Mouse (Mus musculus) cerebellum, adult 2 months (tissue): ENCODE measurements around the gene Bax. TPM values are rescaled to one million over a fixed set of nuclear protein-coding genes. Genes with fewer than 3 reads are reported as not detected.
A peak's percentile ranks its signal among the peaks of the same experiment; 100 is the strongest.

ENCODE experiments used
- DNase-seq, 2 experiments: peaks; one replicate each; pipeline ENCODE4 v3.0.0; 2021
- H3K27ac ChIP-seq: fragments of 200-500 bp; 2 replicates; pipeline ENCODE4 v1.5.1; 2012; ENCODE audit warnings: low read length, control low read depth, inconsistent platforms; ENCODE audit not compliant: insufficient read depth
- H3K27me3 ChIP-seq: fragments of 200-500 bp; 2 replicates; pipeline ENCODE4 v1.6.1; 2012; ENCODE audit warnings: inconsistent platforms, mild to moderate bottlenecking, low read length, moderate library complexity; ENCODE audit not compliant: control insufficient read depth, insufficient read depth
- H3K4me1 ChIP-seq: fragments of 200-500 bp; 2 replicates; pipeline ENCODE4 v1.6.1; 2011; ENCODE audit warnings: low read length; ENCODE audit not compliant: control insufficient read depth, insufficient read depth
- H3K4me3 ChIP-seq: fragments of 200-500 bp; replicated peaks from 2 replicates; pipeline ENCODE3; 2011; ENCODE audit warnings: mild to moderate bottlenecking, low read depth, low read length, control low read depth; ENCODE audit not compliant: insufficient read depth
- CTCF ChIP-seq: fragments of 200-500 bp; IDR thresholded peaks from 2 replicates; pipeline ENCODE4 v1.5.1; 2011; ENCODE audit warnings: low read depth, mild to moderate bottlenecking, control low read depth, low read length, moderate library complexity, borderline replicate concordance; ENCODE audit not compliant: insufficient read depth
- POLR2A ChIP-seq: fragments of 200-500 bp; IDR thresholded peaks from 2 replicates; pipeline ENCODE4 v1.6.1; 2011; ENCODE audit warnings: low read length, control low read depth, borderline replicate concordance; ENCODE audit not compliant: insufficient read depth
- WGBS: fragments of 180-500 bp; shearing (Covaris S2); methylation state at CpG from one replicate; pipeline ENCODE4 v1.1.7; 2018; 5-methylcytosine and 5-hydroxymethylcytosine counted together
- polyA plus RNA-seq: library from polyadenylated mRNA; depleted of rRNA; stranded (reverse); fragments of >200 nt; gene quantifications from 2 replicates; pipeline ENCODE4 v1.2.3, GENCODE M21; 2012

The Bax gene
- polyA plus RNA-seq, 1 experiment = 103 TPM

- H3K4me3 ChIP-seq = peak overlapping the region; percentile 96
- TF ChIP-seq CTCF (no peak), POLR2A (no peak)
- no peaks in the 10 kb centered on the region for H3K27me3 ChIP-seq
- peak; percentile 81 to 86 for DNase-seq
- WGBS = under 1% methylated on average over 43 of the region's 43 CpGs
- peaks cover 11% of the 10 kb centered on the region for H3K4me1 ChIP-seq
- H3K27ac ChIP-seq = peak overlapping the region; percentile 71
These were observed 7.7 kb downstream of the Bax start for GRCm38 (mm10) chr7:45458748-45459563.

GRCm38 (mm10) chr7:45457204-45458060 is 9.3 kb downstream of the Bax start:
- Histone ChIP-seq H3K4me3 (peak overlapping the region; percentile 15), H3K27me3 (no peaks in the 10 kb centered on the region)
- TF ChIP-seq POLR2A = no peak

GRCm38 (mm10) chr7:45456721-45457203 is 9.9 kb downstream of the Bax start:
- TF ChIP-seq CTCF (no peak), POLR2A (no peak)

More at GRCm38 (mm10) chr7:45457204-45458060, 9.3 kb downstream of the Bax start:
- DNase-seq = no peak
- peaks cover 11% of the 10 kb centered on the region for H3K4me1 ChIP-seq
- 38% methylated on average over 10 of the region's 10 CpGs for WGBS
- H3K27ac ChIP-seq = no peak overlapping the region

GRCm38 (mm10) chr7:45455932-45456696 is 10.6 kb downstream of the Bax start:
- WGBS = 75% methylated on average over 13 of the region's 13 CpGs
- no peak overlapping the region for H3K27ac ChIP-seq
- TF ChIP-seq CTCF = no peak
- TF ChIP-seq POLR2A = no peak

More at GRCm38 (mm10) chr7:45456721-45457203, 9.9 kb downstream of the Bax start:
- H3K27ac ChIP-seq = no peak overlapping the region
- no peaks in the 10 kb centered on the region for H3K27me3 ChIP-seq
- DNase-seq = no peak
- peaks cover 11% of the 10 kb centered on the region for H3K4me1 ChIP-seq
- H3K4me3 ChIP-seq = no peak overlapping the region
- 49% methylated on average over 9 of the region's 9 CpGs for WGBS

GRCm38 (mm10) chr7:45454971-45455370 is 11.7 kb downstream of the Bax start:
- TF ChIP-seq CTCF (no peak), POLR2A (no peak)
- Histone ChIP-seq H3K27ac (no peak overlapping the region), H3K27me3 (no peaks in the 10 kb centered on the region), H3K4me3 (no peak overlapping the region), H3K4me1 (peaks cover 7% of the 10 kb centered on the region)
- WGBS = 85% methylated on average over 15 of the region's 15 CpGs
- DNase-seq = no peak

More at GRCm38 (mm10) chr7:45455932-45456696, 10.6 kb downstream of the Bax start:
- DNase-seq = no peak
- no peaks in the 10 kb centered on the region for H3K27me3 ChIP-seq
- H3K4me3 ChIP-seq = no peak overlapping the region
- peaks cover 11% of the 10 kb centered on the region for H3K4me1 ChIP-seq

- TF ChIP-seq CTCF (peak; percentile 84), POLR2A (no peak)
- Histone ChIP-seq H3K4me1 (no peaks in the 10 kb centered on the region), H3K27ac (no peak overlapping the region), H3K4me3 (peak overlapping the region; percentile 55), H3K27me3 (no peaks in the 10 kb centered on the region)
- WGBS = 49% methylated on average over 23 of the region's 23 CpGs
- DNase-seq = peak; percentile 80 to 87
These were observed 15.2 kb downstream of the Bax start for GRCm38 (mm10) chr7:45451344-45451982.

- no peak for DNase-seq
- 89% methylated on average over 1 of the region's 1 CpGs for WGBS
- H3K4me1 ChIP-seq = no peaks in the 10 kb centered on the region
- no peak overlapping the region for H3K27ac ChIP-seq
- H3K4me3 ChIP-seq = no peak overlapping the region
- TF ChIP-seq CTCF (no peak), POLR2A (no peak)
- no peaks in the 10 kb centered on the region for H3K27me3 ChIP-seq
These were observed 16.7 kb downstream of the Bax start for GRCm38 (mm10) chr7:45449974-45450373.
